Mouse (Mus musculus) hindbrain, embryonic 15.5 days (tissue): ENCODE measurements around the gene Sec22b. TPM values are rescaled to one million over a fixed set of nuclear protein-coding genes. Genes with fewer than 3 reads are reported as not detected.

ENCODE experiments used
- ATAC-seq: fragments of 200-750 bp; cut with Nextera tagmentation; 2 replicates; pipeline ENCODE4 v1.8.0; 2017; ENCODE audit warnings: low read depth, moderate number of reproducible peaks, moderate TSS enrichment; ENCODE audit not compliant: low FRiP score
- H3K27ac ChIP-seq: fragments of 300-500 bp; sonication (generic); replicated peaks from 2 replicates; pipeline ENCODE4 v1.5.1; 2015; ENCODE audit warnings: mild to moderate bottlenecking, inconsistent platforms
- H3K27me3 ChIP-seq: fragments of 300-500 bp; sonication (generic); 2 replicates; pipeline ENCODE4 v1.6.1; 2015; ENCODE audit warnings: control low read depth, inconsistent platforms
- H3K36me3 ChIP-seq: fragments of 300-500 bp; sonication (generic); 2 replicates; pipeline ENCODE4 v1.6.1; 2015; ENCODE audit warnings: control low read depth, inconsistent platforms
- H3K4me1 ChIP-seq: fragments of 300-500 bp; sonication (generic); replicated peaks from 2 replicates; pipeline ENCODE4 v1.6.1; 2015; ENCODE audit warnings: control low read depth, inconsistent platforms
- H3K4me2 ChIP-seq: fragments of 300-500 bp; sonication (generic); 2 replicates; pipeline ENCODE4 v1.6.1; 2015; ENCODE audit warnings: moderate library complexity, mild to moderate bottlenecking, inconsistent platforms
- H3K4me3 ChIP-seq: fragments of 300-500 bp; sonication (generic); 2 replicates; pipeline ENCODE4 v1.5.1; 2015; ENCODE audit warnings: mild to moderate bottlenecking, inconsistent platforms
- H3K9ac ChIP-seq: fragments of 300-500 bp; sonication (generic); 2 replicates; pipeline ENCODE4 v1.6.1; 2015; ENCODE audit warnings: inconsistent platforms
- H3K9me3 ChIP-seq: fragments of 300-500 bp; sonication (generic); 2 replicates; pipeline ENCODE4 v1.6.1; 2016; ENCODE audit warnings: control low read depth, inconsistent platforms
- WGBS: fragments of 180-500 bp; shearing (Covaris S2); methylation state at CpG from one replicate; pipeline ENCODE4 v1.1.7; 2015; 5-methylcytosine and 5-hydroxymethylcytosine counted together
- polyA plus RNA-seq: library from polyadenylated mRNA; unstranded; fragments of >200 nt; fragmentation: Nextera tagmentation; extraction: Ambion mirVana; gene quantifications from 2 replicates; pipeline ENCODE4 v1.2.1, GENCODE M21; 2015

Sec22b gene
- polyA plus RNA-seq, 1 experiment from 2014 or later = 94.6 TPM

GRCm38 (mm10) chr3:97969019-97969418 lies 68.0 kb downstream of the Sec22b start:
- ATAC-seq = no peak
- H3K36me3 ChIP-seq = no peaks in the 10 kb centered on the region
- H3K9ac ChIP-seq = no peak overlapping the region
- H3K4me1 ChIP-seq = 0 out of 2 replicates have a peak, but pooled peaks cover 10% of the 10 kb centered on the region
- no peak overlapping the region for H3K4me3 ChIP-seq
- H3K27ac ChIP-seq = no peak overlapping the region
- 70% methylated on average over 1 of the region's 1 CpGs for WGBS
- H3K9me3 ChIP-seq = no peaks in the 10 kb centered on the region
- no peaks in the 10 kb centered on the region for H3K27me3 ChIP-seq
- no peak overlapping the region for H3K4me2 ChIP-seq

GRCm38 (mm10) chr3:97971117-97971516 lies 70.1 kb downstream of the Sec22b start:
- no peak overlapping the region for H3K9ac ChIP-seq
- H3K27ac ChIP-seq = no peak overlapping the region
- 24% methylated on average over 7 of the region's 7 CpGs for WGBS
- H3K4me2 ChIP-seq = no peak overlapping the region
- H3K27me3 ChIP-seq = no peaks in the 10 kb centered on the region
- H3K36me3 ChIP-seq = no peaks in the 10 kb centered on the region
- no peak for ATAC-seq
- H3K4me1 ChIP-seq = 0 out of 2 replicates have a peak, but pooled peaks cover 10% of the 10 kb centered on the region
- no peaks in the 10 kb centered on the region for H3K9me3 ChIP-seq
- H3K4me3 ChIP-seq = no peak overlapping the region

- H3K27ac ChIP-seq = no peak overlapping the region
- ATAC-seq = no peak
- WGBS = 55% methylated on average over 5 of the region's 5 CpGs
These were observed 71.2 kb downstream of the Sec22b start for GRCm38 (mm10) chr3:97972200-97972599.

GRCm38 (mm10) chr3:97972707-97973106 lies 71.7 kb downstream of the Sec22b start:
- H3K4me2 ChIP-seq = no peak overlapping the region
- no peaks in the 10 kb centered on the region for H3K36me3 ChIP-seq
- H3K9ac ChIP-seq = no peak overlapping the region
- no peaks in the 10 kb centered on the region for H3K27me3 ChIP-seq
- no peak overlapping the region for H3K4me3 ChIP-seq
- no peaks in the 10 kb centered on the region for H3K9me3 ChIP-seq
- ATAC-seq = no peak
- 78% methylated on average over 4 of the region's 4 CpGs for WGBS
- no peak overlapping the region for H3K27ac ChIP-seq
- 0 out of 2 replicates have a peak, but pooled peaks cover 10% of the 10 kb centered on the region for H3K4me1 ChIP-seq

More at GRCm38 (mm10) chr3:97972200-97972599, 71.2 kb downstream of the Sec22b start:
- no peak overlapping the region for H3K4me3 ChIP-seq
- H3K4me2 ChIP-seq = no peak overlapping the region
- no peaks in the 10 kb centered on the region for H3K9me3 ChIP-seq
- H3K36me3 ChIP-seq = no peaks in the 10 kb centered on the region
- 0 out of 2 replicates have a peak, but pooled peaks cover 10% of the 10 kb centered on the region for H3K4me1 ChIP-seq
- H3K9ac ChIP-seq = no peak overlapping the region
- no peaks in the 10 kb centered on the region for H3K27me3 ChIP-seq

Other genes starting within 250 kb of the Sec22b start
- 15.0 and 15.5 TPM in 2 replicates for gene Prkab2, start 243.0 kb upstream of the Sec22b start, polyA plus RNA-seq
- not detected in 2 replicates for gene Gm17651, start 226.5 kb upstream of the Sec22b start, polyA plus RNA-seq
- 62.3 and 66.1 TPM in 2 replicates for gene Pde4dip, start 12.5 kb upstream of the Sec22b start, polyA plus RNA-seq
- 10.5 and 11.7 TPM in 2 replicates for gene Notch2, start 112.3 kb downstream of the Sec22b start, polyA plus RNA-seq